Mouse (Mus musculus): ENCODE results near the gene Idh3b. TPM values are rescaled to one million over a fixed set of nuclear protein-coding genes. Genes with fewer than 3 reads are reported as not detected.

Idh3b gene
- polyA plus RNA-seq, 1 experiment: 524 TPM

DNA sequence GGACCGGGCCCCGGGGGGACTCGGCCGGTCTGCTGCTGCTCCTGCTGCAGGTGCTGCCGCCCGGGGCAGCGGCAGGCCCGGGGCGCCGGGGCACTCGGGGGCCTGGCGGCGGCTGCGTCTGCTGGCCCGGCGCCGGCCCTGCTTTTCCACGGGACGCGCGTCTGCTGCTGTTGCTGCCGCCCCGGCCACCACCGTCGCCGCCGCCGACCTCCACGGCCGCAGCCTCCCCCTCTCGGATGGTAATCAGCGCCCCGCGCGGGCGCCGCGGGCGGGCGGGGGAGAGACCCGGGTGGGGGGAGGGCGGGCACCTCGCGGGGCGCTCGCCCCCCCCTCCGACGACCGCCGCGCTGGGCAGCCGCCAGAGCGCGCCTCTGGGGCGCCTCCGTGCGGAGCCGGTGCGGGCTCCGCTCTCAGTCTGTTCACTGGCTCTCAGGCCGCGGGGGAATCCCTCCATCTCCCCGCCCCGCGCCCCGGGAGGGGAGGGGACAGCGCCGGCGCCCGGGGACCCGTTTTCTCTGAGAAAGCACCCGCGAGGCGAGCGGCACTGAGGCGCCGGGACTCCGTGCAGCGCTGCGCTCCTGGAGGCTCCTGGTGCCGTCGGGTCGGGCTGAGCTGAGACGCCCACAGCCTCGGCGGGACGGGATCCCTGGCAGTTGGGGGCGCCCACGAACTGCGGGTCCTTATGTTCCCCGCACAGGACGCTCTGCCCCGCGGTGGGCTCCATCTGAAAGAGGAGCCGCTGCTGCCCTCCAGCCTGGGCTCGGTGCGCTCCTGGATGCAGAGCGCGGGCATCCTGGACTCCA is 11.2 kb upstream of the Idh3b start:
- WGBS: 2% methylated on average over 72 of the region's 99 CpGs
- no peak for TF ChIP-seq CTCF (conservative IDR thresholded peaks at IDR 0.05; ENCODE audit: insufficient read depth, insufficient read length, low read depth, low read length)
- no peak for TF ChIP-seq POLR2A (IDR thresholded peaks at IDR 0.05; ENCODE audit: low read depth, low read length)
- Histone ChIP-seq H3K4me3 (ENCODE audit: insufficient read depth, low read depth, low read length) (peak overlapping the region; percentile 44), H3K4me1 (ENCODE audit: control insufficient read depth, insufficient read depth, low read length) (no peaks in the 10 kb centered on the region), H3K27me3 (replicated peaks; ENCODE audit: control insufficient read depth, insufficient read depth, low read length) (peaks cover 2% of the 10 kb centered on the region; the same call in 1 of the 2 replicates), H3K36me3 (ENCODE audit: control insufficient read depth, insufficient read depth, low read length) (no peaks in the 10 kb centered on the region), H3K27ac (ENCODE audit: insufficient read depth, low read depth, low read length) (no peak overlapping the region)
- peak; percentile 37 for DNase-seq

DNA sequence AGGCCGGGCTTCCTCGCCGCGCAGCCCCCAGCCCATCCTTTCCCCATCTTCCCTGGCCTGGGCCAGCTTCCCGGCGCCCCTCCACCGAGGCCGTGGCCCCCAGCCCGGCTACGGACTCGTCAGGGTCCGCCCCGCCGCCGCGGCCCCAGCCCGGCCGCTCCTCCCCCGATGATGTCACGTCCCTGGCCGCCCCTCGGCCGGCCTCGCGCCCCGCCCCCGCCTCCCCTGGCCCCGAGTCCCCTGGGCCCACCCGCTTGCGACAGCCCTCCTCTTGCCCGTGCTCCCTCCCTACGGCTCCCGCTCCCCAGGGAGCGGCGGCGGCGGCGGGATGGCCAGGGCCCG is 10.6 kb upstream of the Idh3b start, which contains the start of gene Ebf4:
Ebf4 (plus strand) TSS at position 234 of the 342 bp plus-strand sequence.
- DNase-seq: peak; percentile 45
- Histone ChIP-seq H3K4me1 (ENCODE audit: control insufficient read depth, insufficient read depth, low read length) (no peaks in the 10 kb centered on the region), H3K27me3 (replicated peaks; ENCODE audit: control insufficient read depth, insufficient read depth, low read length) (peaks cover 2% of the 10 kb centered on the region; the same call in 1 of the 2 replicates), H3K36me3 (ENCODE audit: control insufficient read depth, insufficient read depth, low read length) (no peaks in the 10 kb centered on the region), H3K4me3 (ENCODE audit: insufficient read depth, low read depth, low read length) (peak within 1 kb of the TSS; percentile 44), H3K27ac (ENCODE audit: insufficient read depth, low read depth, low read length) (no peak within 1 kb of the TSS)
- TF ChIP-seq POLR2A (IDR thresholded peaks at IDR 0.05; ENCODE audit: low read depth, low read length): no peak
- no peak for TF ChIP-seq CTCF (conservative IDR thresholded peaks at IDR 0.05; ENCODE audit: insufficient read depth, insufficient read length, low read depth, low read length)
- 3% methylated on average over 27 of the region's 39 CpGs for WGBS

- H3K36me3 ChIP-seq (ENCODE audit: control insufficient read depth, insufficient read depth, low read length): no peaks in the 10 kb centered on the region
- no peak overlapping the region for H3K27ac ChIP-seq (ENCODE audit: insufficient read depth, low read depth, low read length)
- no peak for DNase-seq
- peak overlapping the region; percentile 44 for H3K4me3 ChIP-seq (ENCODE audit: insufficient read depth, low read depth, low read length)
- TF ChIP-seq CTCF (conservative IDR thresholded peaks at IDR 0.05; ENCODE audit: insufficient read depth, insufficient read length, low read depth, low read length): no peak
- TF ChIP-seq POLR2A (IDR thresholded peaks at IDR 0.05; ENCODE audit: low read depth, low read length): no peak
- WGBS: 18% methylated on average over 20 of the region's 20 CpGs
- no peaks in the 10 kb centered on the region for H3K4me1 ChIP-seq (ENCODE audit: control insufficient read depth, insufficient read depth, low read length)
- H3K27me3 ChIP-seq (replicated peaks; ENCODE audit: control insufficient read depth, insufficient read depth, low read length): peaks cover 2% of the 10 kb centered on the region; the same call in 1 of the 2 replicates
Observed at GRCm38 (mm10) chr2:130294218-130294935, 10.0 kb upstream of the Idh3b start.

GRCm38 (mm10) chr2:130293486-130293885 is 9.1 kb upstream of the Idh3b start:
- Histone ChIP-seq H3K27me3 (replicated peaks; ENCODE audit: control insufficient read depth, insufficient read depth, low read length) (peaks cover 2% of the 10 kb centered on the region; the same call in 1 of the 2 replicates), H3K27ac (ENCODE audit: insufficient read depth, low read depth, low read length) (no peak overlapping the region), H3K4me3 (ENCODE audit: insufficient read depth, low read depth, low read length) (no peak overlapping the region), H3K4me1 (ENCODE audit: control insufficient read depth, insufficient read depth, low read length) (no peaks in the 10 kb centered on the region), H3K36me3 (ENCODE audit: control insufficient read depth, insufficient read depth, low read length) (no peaks in the 10 kb centered on the region)
- TF ChIP-seq CTCF (conservative IDR thresholded peaks at IDR 0.05; ENCODE audit: insufficient read depth, insufficient read length, low read depth, low read length): no peak
- DNase-seq: peak; percentile 9
- WGBS: 6% methylated on average over 4 of the region's 4 CpGs

DNA sequence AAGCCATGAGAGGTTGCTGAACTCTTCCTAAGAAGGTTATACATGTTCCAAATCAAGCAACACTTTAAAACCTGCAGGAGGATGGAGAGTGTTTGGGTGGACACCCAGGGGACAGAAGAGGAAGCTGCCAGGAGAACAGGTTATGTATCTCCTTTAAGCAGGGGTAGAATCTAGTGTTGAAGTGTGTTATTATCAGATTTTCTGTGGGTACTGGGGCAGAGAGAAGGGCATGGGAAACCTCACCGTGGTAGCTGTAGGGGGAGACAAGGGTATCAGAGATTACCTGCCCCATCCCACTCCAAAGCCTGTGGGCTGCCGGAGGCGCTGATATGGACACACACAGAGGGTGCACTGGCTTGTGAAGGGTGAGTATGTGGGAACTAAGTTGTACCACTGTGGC is 8.7 kb upstream of the Idh3b start:
- no peak for DNase-seq
- Histone ChIP-seq H3K4me3 (ENCODE audit: insufficient read depth, low read depth, low read length) (no peak overlapping the region), H3K36me3 (ENCODE audit: control insufficient read depth, insufficient read depth, low read length) (no peaks in the 10 kb centered on the region), H3K4me1 (ENCODE audit: control insufficient read depth, insufficient read depth, low read length) (no peaks in the 10 kb centered on the region), H3K27me3 (replicated peaks; ENCODE audit: control insufficient read depth, insufficient read depth, low read length) (peaks cover 2% of the 10 kb centered on the region; the same call in 1 of the 2 replicates), H3K27ac (ENCODE audit: insufficient read depth, low read depth, low read length) (no peak overlapping the region)
- no peak for TF ChIP-seq CTCF (conservative IDR thresholded peaks at IDR 0.05; ENCODE audit: insufficient read depth, insufficient read length, low read depth, low read length)
- TF ChIP-seq POLR2A (IDR thresholded peaks at IDR 0.05; ENCODE audit: low read depth, low read length): no peak
- WGBS: 47% methylated on average over 3 of the region's 3 CpGs

GRCm38 (mm10) chr2:130291434-130291833 is 7.1 kb upstream of the Idh3b start:
- peaks cover 2% of the 10 kb centered on the region; the same call in 1 of the 2 replicates for H3K27me3 ChIP-seq (replicated peaks; ENCODE audit: control insufficient read depth, insufficient read depth, low read length)
- WGBS: 5% methylated on average over 8 of the region's 8 CpGs
- H3K27ac ChIP-seq (ENCODE audit: insufficient read depth, low read depth, low read length): no peak overlapping the region
- DNase-seq: peak; percentile 86
- peak; percentile 86 for TF ChIP-seq CTCF (conservative IDR thresholded peaks at IDR 0.05; ENCODE audit: insufficient read depth, insufficient read length, low read depth, low read length)
- TF ChIP-seq POLR2A (IDR thresholded peaks at IDR 0.05; ENCODE audit: low read depth, low read length): no peak
- no peaks in the 10 kb centered on the region for H3K36me3 ChIP-seq (ENCODE audit: control insufficient read depth, insufficient read depth, low read length)
- H3K4me1 ChIP-seq (ENCODE audit: control insufficient read depth, insufficient read depth, low read length): no peaks in the 10 kb centered on the region
- no peak overlapping the region for H3K4me3 ChIP-seq (ENCODE audit: insufficient read depth, low read depth, low read length)

GRCm38 (mm10) chr2:130289086-130289485 is 4.7 kb upstream of the Idh3b start:
- no peak for DNase-seq
- H3K27me3 ChIP-seq (replicated peaks; ENCODE audit: control insufficient read depth, insufficient read depth, low read length): no peaks in the 10 kb centered on the region
- TF ChIP-seq POLR2A (IDR thresholded peaks at IDR 0.05; ENCODE audit: low read depth, low read length) (no peak), CTCF (conservative IDR thresholded peaks at IDR 0.05; ENCODE audit: insufficient read depth, insufficient read length, low read depth, low read length) (no peak)
- H3K27ac ChIP-seq (ENCODE audit: insufficient read depth, low read depth, low read length): no peak overlapping the region
- no peaks in the 10 kb centered on the region for H3K4me1 ChIP-seq (ENCODE audit: control insufficient read depth, insufficient read depth, low read length)
- WGBS: 68% methylated on average over 4 of the region's 4 CpGs
- no peaks in the 10 kb centered on the region for H3K36me3 ChIP-seq (ENCODE audit: control insufficient read depth, insufficient read depth, low read length)
- H3K4me3 ChIP-seq (ENCODE audit: insufficient read depth, low read depth, low read length): no peak overlapping the region
